Mouse (Mus musculus) megakaryocyte, embryonic 14.5 days (primary cell): ENCODE data around the gene H2afy2.

Experiments
- FLI1 ChIP-seq: IDR thresholded peaks from 2 replicates; pipeline ENCODE4 v1.6.1; 2012; ENCODE audit warnings: low read length, inconsistent platforms, mixed read lengths
- GATA1 ChIP-seq: IDR thresholded peaks from 3 replicates; pipeline ENCODE4 v1.6.1; 2012; ENCODE audit warnings: mixed read lengths, low read length, inconsistent platforms, borderline replicate concordance

- TF ChIP-seq GATA1 (no peak), FLI1 (no peak)
Measured at GRCm38 (mm10) chr10:61823731-61824115, 39.8 kb upstream of the H2afy2 start.
